Mouse (Mus musculus) megakaryocyte, embryonic 14.5 days (primary cell): ENCODE results near the gene Zfp280c.

Experiments used
- FLI1 ChIP-seq: IDR thresholded peaks from 2 replicates; pipeline ENCODE4 v1.6.1; 2012; ENCODE audit warnings: low read length, inconsistent platforms, mixed read lengths
- GATA1 ChIP-seq: IDR thresholded peaks from 3 replicates; pipeline ENCODE4 v1.6.1; 2012; ENCODE audit warnings: mixed read lengths, low read length, inconsistent platforms, borderline replicate concordance

GRCm38 (mm10) chrX:48532175-48532574, 62.1 kb downstream of the Zfp280c start:
- TF ChIP-seq FLI1 (no peak), GATA1 (no peak)
